Mouse (Mus musculus) C2C12 (cell line): ENCODE data around the gene Abi3. TPM values are rescaled to one million over a fixed set of nuclear protein-coding genes. Genes with fewer than 3 reads are reported as not detected.

Source experiments
- H3K27me3 ChIP-seq: one replicate; pipeline ENCODE4 v1.6.1; 2011; ENCODE audit not compliant: control insufficient read depth, insufficient read depth, insufficient read length
- H3K36me3 ChIP-seq: one replicate; pipeline ENCODE4 v1.6.1; 2011; ENCODE audit not compliant: control insufficient read depth, insufficient read depth
- H3K4me3 ChIP-seq: one replicate; pipeline ENCODE4 v1.5.1; 2011; ENCODE audit warnings: mild to moderate bottlenecking, control low read depth; ENCODE audit not compliant: poor library complexity, insufficient read depth, severe bottlenecking
- H3K79me2 ChIP-seq: one replicate; pipeline ENCODE4 v1.6.1; 2011; ENCODE audit not compliant: control insufficient read depth, insufficient read depth
- H3K79me3 ChIP-seq: one replicate; pipeline ENCODE4 v1.6.1; 2011; ENCODE audit warnings: low read depth, control low read depth
- H3ac ChIP-seq: one replicate; pipeline ENCODE3; 2011; ENCODE audit warnings: low read depth; ENCODE audit not compliant: control insufficient read depth, insufficient read length
- CEBPB ChIP-seq: IDR thresholded peaks from one replicate; pipeline ENCODE4 v1.6.1; 2011; ENCODE audit warnings: low read depth, mild to moderate bottlenecking, control low read depth, moderate library complexity
- CTCF ChIP-seq: IDR thresholded peaks from one replicate; pipeline ENCODE4 v1.5.1; 2011; ENCODE audit not compliant: control insufficient read depth, insufficient read depth, insufficient read length
- FOSL1 ChIP-seq: IDR thresholded peaks from one replicate; pipeline ENCODE4 v1.8.0; 2011; ENCODE audit warnings: mild to moderate bottlenecking, low read length; ENCODE audit not compliant: poor library complexity, insufficient read depth, severe bottlenecking
- MAX ChIP-seq: IDR thresholded peaks from one replicate; pipeline ENCODE4 v1.6.1; 2011; ENCODE audit warnings: mild to moderate bottlenecking, control low read depth
- MYOD1 ChIP-seq: IDR thresholded peaks from one replicate; pipeline ENCODE4 v1.6.1; 2011; ENCODE audit warnings: low read depth; ENCODE audit not compliant: control insufficient read depth, insufficient read length
- MYOG ChIP-seq: IDR thresholded peaks from one replicate; pipeline ENCODE4 v1.6.1; 2011; ENCODE audit not compliant: control insufficient read depth, insufficient read length; ENCODE audit errors: extremely low read depth
- USF1 ChIP-seq: IDR thresholded peaks from one replicate; pipeline ENCODE4 v1.6.1; 2011; ENCODE audit warnings: low read depth, mild to moderate bottlenecking, control low read depth, moderate library complexity
- polyA plus RNA-seq: library from polyadenylated mRNA; unstranded; fragments of >200 nt; fragmentation: generic; extraction: Trizol; gene quantifications from one replicate; pipeline ENCODE4 v1.2.1, GENCODE M21; 2012; ENCODE audit warnings: missing spikeins

Abi3 gene
- polyA plus RNA-seq, 1 experiment, result 0.33 TPM

DNA sequence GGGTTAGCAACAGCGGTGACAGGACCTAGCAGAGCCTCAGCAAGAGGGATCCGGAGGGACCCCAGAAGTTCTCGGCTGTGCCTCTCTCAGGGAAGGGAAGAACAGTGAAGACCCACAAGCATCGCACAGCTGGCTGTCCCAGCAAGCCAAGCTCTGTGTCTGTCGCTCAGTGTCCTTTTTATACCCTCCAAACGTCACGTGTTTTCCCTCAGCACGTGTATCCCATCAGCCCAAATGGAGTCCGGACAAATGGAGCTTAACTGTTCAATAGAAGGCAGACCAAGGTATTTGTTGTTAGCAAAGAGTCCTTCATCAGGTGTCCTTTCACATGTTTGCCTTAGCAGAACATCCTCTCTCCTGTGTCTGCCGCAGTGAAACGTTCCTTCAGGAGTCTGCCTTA, 60.7 kb downstream of the Abi3 start:
- Histone ChIP-seq H3K36me3 (no peaks in the 10 kb centered on the region), H3K79me2 (no peaks in the 10 kb centered on the region), H3ac (no peak overlapping the region), H3K79me3 (no peaks in the 10 kb centered on the region), H3K27me3 (no peaks in the 10 kb centered on the region), H3K4me3 (no peak overlapping the region)
- TF ChIP-seq CEBPB, result no peak
- no peak for TF ChIP-seq CTCF
- no peak for TF ChIP-seq MYOG
- no peak for TF ChIP-seq USF1
- TF ChIP-seq MAX, result no peak
- no peak for TF ChIP-seq FOSL1
- no peak for TF ChIP-seq MYOD1

GRCm38 (mm10) chr11:95780480-95780879, 61.8 kb downstream of the Abi3 start:
- H3K27me3 ChIP-seq, result no peaks in the 10 kb centered on the region
- no peaks in the 10 kb centered on the region for H3K79me3 ChIP-seq

More at GRCm38 (mm10) chr11:95780480-95780879, 61.8 kb downstream of the Abi3 start:
- TF ChIP-seq MAX, result no peak
- TF ChIP-seq CEBPB, result no peak
- TF ChIP-seq MYOG, result no peak
- no peak for TF ChIP-seq CTCF
- TF ChIP-seq FOSL1, result no peak
- no peak for TF ChIP-seq MYOD1
- TF ChIP-seq USF1, result no peak
- no peak overlapping the region for H3K4me3 ChIP-seq
- H3K79me2 ChIP-seq, result no peaks in the 10 kb centered on the region
- no peak overlapping the region for H3ac ChIP-seq
- H3K36me3 ChIP-seq, result no peaks in the 10 kb centered on the region

Other genes starting within 250 kb of the Abi3 start
- gene Phb, start 175.5 kb downstream of the Abi3 start, polyA plus RNA-seq, result 396 TPM
- 4.8 TPM for gene Zfp652, start 129.8 kb downstream of the Abi3 start, polyA plus RNA-seq
- gene B130006D01Rik, start 118.9 kb downstream of the Abi3 start, polyA plus RNA-seq, result 0.02 TPM
- 98.3 TPM for gene Phospho1, start 18.0 kb downstream of the Abi3 start, polyA plus RNA-seq
- gene Gngt2, start 5.3 kb downstream of the Abi3 start, polyA plus RNA-seq, result 2.7 TPM
- not detected for gene B4galnt2, start 72.4 kb upstream of the Abi3 start, polyA plus RNA-seq
- 0.74 TPM for gene Igf2bp1, start 163.5 kb upstream of the Abi3 start, polyA plus RNA-seq
- not detected for gene Gip, start 182.1 kb upstream of the Abi3 start, polyA plus RNA-seq
- 106 TPM for gene Snf8, start 192.4 kb upstream of the Abi3 start, polyA plus RNA-seq
- 73.0 TPM for gene Ube2z, start 222.9 kb upstream of the Abi3 start, polyA plus RNA-seq
- gene Atp5g1, start 233.2 kb upstream of the Abi3 start, polyA plus RNA-seq, result 857 TPM